Mouse (Mus musculus) liver, embryonic 16.5 days (tissue): ENCODE data around the gene Cel. TPM values are rescaled to one million over a fixed set of nuclear protein-coding genes. Genes with fewer than 3 reads are reported as not detected.
A peak's percentile ranks its signal among the peaks of the same experiment; 100 is the strongest.

ENCODE experiments used
- ATAC-seq: fragments of 200-750 bp; cut with Nextera tagmentation; 2 replicates; pipeline ENCODE4 v1.8.0; 2017; ENCODE audit warnings: low read depth, mild to moderate bottlenecking, moderate number of reproducible peaks, moderate library complexity
- H3K27ac ChIP-seq: fragments of 300-500 bp; sonication (generic); 2 replicates; pipeline ENCODE4 v1.5.1; 2014; ENCODE audit warnings: mild to moderate bottlenecking, low read length
- H3K27me3 ChIP-seq: fragments of 300-500 bp; sonication (generic); 2 replicates; pipeline ENCODE4 v1.6.1; 2014; ENCODE audit warnings: low read depth, low read length, mixed read lengths; ENCODE audit not compliant: control insufficient read depth, insufficient read depth
- H3K36me3 ChIP-seq: fragments of 300-500 bp; sonication (generic); 2 replicates; pipeline ENCODE4 v1.6.1; 2014; ENCODE audit warnings: mild to moderate bottlenecking; ENCODE audit not compliant: control insufficient read depth, insufficient read depth
- H3K4me1 ChIP-seq: fragments of 300-500 bp; sonication (generic); 2 replicates; pipeline ENCODE4 v1.6.1; 2014; ENCODE audit warnings: low read depth, low read length, mixed read lengths; ENCODE audit not compliant: control insufficient read depth
- H3K4me2 ChIP-seq: fragments of 300-500 bp; sonication (generic); 2 replicates; pipeline ENCODE4 v1.6.1; 2014; ENCODE audit warnings: low read depth, low read length, mixed read lengths
- H3K4me3 ChIP-seq: fragments of 300-500 bp; sonication (generic); 2 replicates; pipeline ENCODE4 v1.5.1; 2014; ENCODE audit warnings: low read depth, mild to moderate bottlenecking, low read length
- H3K9ac ChIP-seq: fragments of 300-500 bp; sonication (generic); 2 replicates; pipeline ENCODE4 v1.6.1; 2014; ENCODE audit warnings: low read depth, low read length
- H3K9me3 ChIP-seq: fragments of 300-500 bp; sonication (generic); replicated peaks from 2 replicates; pipeline ENCODE4 v1.6.1; 2016; ENCODE audit warnings: low read length; ENCODE audit not compliant: control insufficient read depth
- WGBS: fragments of 180-500 bp; shearing (Covaris S2); extraction: QIAGEN DNeasy Blood & Tissue Kit; methylation state at CpG from one replicate; pipeline ENCODE4 v1.1.7; 2014; ENCODE audit not compliant: insufficient replicate concordance; 5-methylcytosine and 5-hydroxymethylcytosine counted together
- polyA plus RNA-seq: library from polyadenylated mRNA; unstranded; fragments of >200 nt; fragmentation: Nextera tagmentation; extraction: Ambion mirVana; gene quantifications from 2 replicates; pipeline ENCODE4 v1.2.1, GENCODE M21; 2015

The Cel gene
- polyA plus RNA-seq, 1 experiment from 2014 or later: 9.7 TPM

DNA sequence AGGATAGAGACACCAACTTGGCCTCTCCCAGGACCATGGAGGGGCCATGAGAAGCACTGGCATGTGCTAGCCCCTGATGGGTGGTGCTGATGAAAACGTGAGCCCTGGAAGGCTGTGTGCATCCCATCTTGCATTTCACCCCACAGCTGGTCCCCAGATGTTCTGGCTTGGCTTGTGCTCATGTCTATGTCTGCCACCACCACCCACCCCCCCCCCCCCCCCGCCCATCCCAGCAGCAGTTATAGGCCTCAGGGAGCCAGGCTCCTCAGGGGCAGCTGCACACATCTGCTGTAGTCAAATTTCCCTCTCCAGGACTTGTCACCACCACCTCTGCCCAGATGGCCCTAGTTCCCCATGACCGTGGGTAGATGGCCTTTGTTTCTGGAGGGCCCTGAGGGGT is 6.7 kb upstream of the Cel start:
- Histone ChIP-seq H3K4me3 (no peak overlapping the region), H3K4me1 (no peaks in the 10 kb centered on the region), H3K27me3 (no peaks in the 10 kb centered on the region), H3K9me3 (no peaks in the 10 kb centered on the region), H3K36me3 (peaks cover 33% of the 10 kb centered on the region), H3K27ac (no peak overlapping the region), H3K4me2 (no peak overlapping the region), H3K9ac (no peak overlapping the region)
- ATAC-seq: no peak
- 85% methylated on average over 2 of the region's 3 CpGs for WGBS

DNA sequence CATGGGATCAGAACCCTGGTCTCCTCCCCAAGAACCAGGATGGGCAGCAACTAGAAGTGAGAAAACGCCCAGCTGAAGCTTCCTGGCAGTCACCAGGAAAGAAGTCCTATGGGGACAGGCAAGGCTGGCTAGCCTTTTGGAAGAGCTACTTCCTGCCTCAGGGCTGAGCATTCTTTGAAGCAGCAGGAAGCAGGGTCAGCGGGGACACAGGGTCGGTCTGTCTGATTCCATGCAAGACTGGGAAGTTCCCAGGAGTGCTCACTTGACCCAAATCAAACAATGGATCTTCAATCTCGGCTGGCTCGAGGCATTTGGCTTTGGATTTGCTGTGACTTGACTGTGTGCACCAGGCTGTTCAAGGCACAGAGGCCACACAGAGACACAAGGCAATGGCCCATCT is 3.3 kb upstream of the Cel start:
- Histone ChIP-seq H3K36me3 (peaks cover 11% of the 10 kb centered on the region), H3K4me1 (no peaks in the 10 kb centered on the region), H3K9ac (no peak overlapping the region), H3K4me3 (no peak overlapping the region), H3K27ac (no peak overlapping the region), H3K27me3 (no peaks in the 10 kb centered on the region), H3K9me3 (no peaks in the 10 kb centered on the region), H3K4me2 (no peak overlapping the region)
- 64% methylated on average over 5 of the region's 5 CpGs for WGBS
- no peak for ATAC-seq

DNA sequence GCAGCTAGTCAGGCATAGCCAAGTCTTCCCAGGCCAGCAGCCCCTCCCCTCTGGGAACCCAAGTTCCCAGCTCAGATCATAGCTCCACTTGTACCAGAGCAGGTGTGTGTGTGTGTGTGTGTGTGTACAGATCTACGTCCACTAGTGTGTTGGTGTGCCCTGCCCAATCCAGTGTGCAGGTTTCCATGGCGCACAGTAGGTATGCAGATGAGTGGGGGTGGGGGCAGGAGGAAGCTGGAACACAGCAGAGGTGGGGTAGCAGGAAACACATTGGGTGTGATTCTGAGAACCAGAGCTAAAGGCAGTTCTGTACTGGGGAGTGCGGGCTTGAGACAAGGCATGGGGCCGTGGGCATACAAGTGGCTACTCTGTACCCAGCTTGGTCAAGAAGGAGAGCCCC is 1.2 kb upstream of the Cel start:
- ATAC-seq: no peak
- H3K27ac ChIP-seq: no peak overlapping the region
- no peak overlapping the region for H3K4me3 ChIP-seq
- whole genome bisulfite sequencing: 76% methylated on average over 4 of the region's 4 CpGs
- H3K9me3 ChIP-seq: no peaks in the 10 kb centered on the region
- no peaks in the 10 kb centered on the region for H3K4me1 ChIP-seq
- H3K9ac ChIP-seq: no peak overlapping the region
- H3K36me3 ChIP-seq: peaks cover 3% of the 10 kb centered on the region
- H3K4me2 ChIP-seq: no peak overlapping the region
- H3K27me3 ChIP-seq: no peaks in the 10 kb centered on the region

DNA sequence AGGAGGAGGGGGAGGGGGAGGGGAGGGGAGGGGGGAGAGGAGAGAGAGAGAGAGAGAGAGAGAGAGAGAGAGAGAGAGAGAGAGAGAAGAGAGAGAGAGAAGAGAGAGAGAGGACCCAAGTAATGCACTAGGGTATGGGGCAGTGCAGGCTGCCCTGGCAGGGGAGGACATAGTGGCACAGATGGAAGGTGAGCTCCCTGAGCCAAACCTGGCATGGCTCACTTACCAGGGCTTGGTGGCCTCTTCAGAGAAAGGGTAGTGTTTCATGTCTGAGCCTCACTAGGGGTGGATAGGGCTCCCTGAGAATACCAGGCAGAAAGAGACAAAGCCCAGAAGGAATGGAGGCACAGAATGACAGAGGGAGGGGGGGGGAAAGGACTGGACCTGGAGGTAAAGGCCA is 627 bp upstream of the Cel start:
- Histone ChIP-seq H3K4me3 (no peak overlapping the region), H3K9me3 (no peaks in the 10 kb centered on the region), H3K36me3 (peaks cover 3% of the 10 kb centered on the region), H3K4me1 (no peaks in the 10 kb centered on the region), H3K4me2 (no peak overlapping the region), H3K9ac (no peak overlapping the region), H3K27ac (no peak overlapping the region), H3K27me3 (no peaks in the 10 kb centered on the region)
- ATAC-seq: no peak

DNA sequence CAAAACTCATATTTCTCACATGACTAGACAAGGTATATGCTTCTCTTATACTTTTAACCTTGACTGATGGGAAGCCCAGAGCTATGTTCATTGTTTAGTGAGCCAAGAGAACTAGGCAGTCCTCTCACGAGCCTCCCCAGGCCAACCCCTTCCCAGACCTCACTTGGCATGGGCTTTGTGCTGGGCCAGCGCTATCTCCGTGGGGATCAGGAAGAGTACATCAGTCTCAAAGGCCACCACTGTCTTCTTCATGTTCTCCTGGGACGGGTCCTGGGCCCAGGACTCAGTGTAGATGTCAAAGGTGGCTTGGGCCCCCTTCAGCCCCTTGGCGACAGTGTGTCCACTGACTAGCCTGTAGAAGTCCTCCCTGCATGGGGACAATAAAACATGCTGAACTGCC is 5.8 kb downstream of the Cel start:
- 61% methylated on average over 5 of the region's 5 CpGs for WGBS
- Histone ChIP-seq H3K4me3 (no peak overlapping the region), H3K4me1 (no peaks in the 10 kb centered on the region), H3K27ac (no peak overlapping the region), H3K36me3 (no peaks in the 10 kb centered on the region), H3K4me2 (no peak overlapping the region), H3K27me3 (no peaks in the 10 kb centered on the region), H3K9me3 (no peaks in the 10 kb centered on the region), H3K9ac (no peak overlapping the region)
- ATAC-seq: no peak

DNA sequence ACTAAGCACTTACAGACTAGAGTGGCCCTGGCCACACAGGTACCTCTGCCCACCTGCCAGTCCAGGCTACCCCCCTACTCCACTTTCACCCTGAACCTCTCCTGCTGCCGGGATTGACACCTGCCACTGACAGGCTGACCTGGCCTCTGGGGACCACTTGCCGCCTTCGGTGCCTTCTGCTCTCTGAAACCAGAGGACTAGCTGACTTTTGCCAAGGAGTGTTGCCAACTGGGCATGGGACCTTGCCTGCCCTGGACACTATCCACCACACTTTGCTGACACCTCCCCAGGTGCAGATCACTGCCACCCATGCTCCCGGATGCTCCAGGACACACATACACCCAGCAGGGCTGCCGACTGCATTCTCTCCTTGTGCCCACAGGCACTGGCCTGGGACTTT is 10.9 kb downstream of the Cel start:
- Histone ChIP-seq H3K9me3 (no peaks in the 10 kb centered on the region), H3K27me3 (no peaks in the 10 kb centered on the region), H3K9ac (no peak overlapping the region), H3K4me3 (no peak overlapping the region), H3K4me2 (no peak overlapping the region), H3K4me1 (no peaks in the 10 kb centered on the region), H3K27ac (no peak overlapping the region), H3K36me3 (no peaks in the 10 kb centered on the region)
- WGBS: 81% methylated on average over 5 of the region's 5 CpGs
- no peak for ATAC-seq

DNA sequence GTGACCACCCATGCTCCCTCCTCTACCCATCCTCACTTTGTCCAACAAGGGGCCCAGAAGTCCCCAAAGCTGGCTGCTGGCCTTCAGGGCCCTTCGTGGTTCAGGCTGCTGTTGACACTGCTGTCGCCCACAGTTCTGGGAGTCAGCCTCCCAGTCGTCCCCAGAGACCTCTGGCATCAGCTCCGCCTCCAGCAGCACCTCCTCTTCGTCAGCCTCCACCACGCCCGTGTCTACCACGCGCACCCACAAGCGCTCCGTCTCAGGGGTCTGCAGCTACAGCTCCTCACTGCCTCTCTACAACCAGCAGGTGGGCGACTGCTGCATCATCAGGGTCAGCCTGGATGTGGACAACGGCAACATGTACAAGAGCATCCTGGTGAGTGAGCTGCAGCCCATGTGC is 14.0 kb downstream of the Cel start:
- Histone ChIP-seq H3K27ac (no peak overlapping the region), H3K27me3 (no peaks in the 10 kb centered on the region), H3K4me3 (no peak overlapping the region), H3K4me1 (no peaks in the 10 kb centered on the region), H3K9ac (no peak overlapping the region), H3K4me2 (no peak overlapping the region), H3K36me3 (no peaks in the 10 kb centered on the region), H3K9me3 (no peaks in the 10 kb centered on the region)
- WGBS: 67% methylated on average over 13 of the region's 13 CpGs
- ATAC-seq: no peak

DNA sequence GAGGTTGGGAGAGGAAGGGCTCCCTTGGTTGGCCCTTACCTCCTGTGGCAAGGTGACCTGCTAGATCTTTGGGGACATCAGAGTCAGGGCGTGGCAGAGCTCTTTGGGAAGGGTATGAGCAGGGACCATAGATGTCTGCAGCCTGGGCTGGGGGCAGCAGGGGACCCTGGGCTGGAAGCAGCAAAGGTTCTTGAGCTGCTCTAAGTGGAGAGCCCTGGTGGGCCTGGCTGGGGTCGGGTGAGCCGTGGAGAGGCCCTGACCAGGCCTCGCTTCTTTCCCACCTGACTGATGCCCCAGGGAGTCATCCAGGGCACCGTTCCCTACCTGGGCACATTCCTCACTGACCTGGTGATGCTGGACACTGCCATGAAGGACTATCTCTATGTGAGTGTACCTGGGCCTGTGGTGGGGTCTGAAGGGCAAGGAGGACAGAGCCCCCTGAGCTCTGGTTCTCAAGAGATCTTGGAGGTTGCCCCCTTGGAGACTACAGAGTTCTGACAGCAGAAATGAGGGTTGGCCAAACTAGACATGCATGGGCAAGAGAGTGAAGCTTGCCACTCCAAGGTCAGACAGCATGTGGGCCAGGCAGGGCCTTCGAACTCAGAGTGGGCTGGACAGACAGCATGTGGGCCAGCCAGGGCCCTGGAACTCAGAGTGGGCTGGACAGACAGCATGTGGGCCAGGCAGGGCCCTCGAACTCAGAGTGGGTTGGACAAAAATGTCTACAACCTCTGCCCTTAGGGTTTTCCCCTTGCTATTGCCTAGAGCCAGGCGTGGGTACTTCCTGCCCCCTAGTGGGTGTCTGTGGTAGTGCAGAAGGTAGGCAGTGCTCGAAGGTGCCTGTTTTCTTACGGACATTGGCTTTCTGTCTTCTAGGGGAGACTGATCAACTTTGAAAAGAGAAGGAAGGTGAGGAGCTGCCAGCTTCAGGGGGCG is 15.7 kb downstream of the Cel start:
- no peak overlapping the region for H3K9ac ChIP-seq
- no peak overlapping the region for H3K4me3 ChIP-seq
- H3K27ac ChIP-seq: no peak overlapping the region
- no peaks in the 10 kb centered on the region for H3K36me3 ChIP-seq
- no peak overlapping the region for H3K4me2 ChIP-seq
- WGBS: 35% methylated on average over 11 of the region's 11 CpGs
- H3K27me3 ChIP-seq: no peaks in the 10 kb centered on the region
- ATAC-seq: peak; percentile 41; the same call in 1 of the 2 replicates
- no peaks in the 10 kb centered on the region for H3K9me3 ChIP-seq
- no peaks in the 10 kb centered on the region for H3K4me1 ChIP-seq

DNA sequence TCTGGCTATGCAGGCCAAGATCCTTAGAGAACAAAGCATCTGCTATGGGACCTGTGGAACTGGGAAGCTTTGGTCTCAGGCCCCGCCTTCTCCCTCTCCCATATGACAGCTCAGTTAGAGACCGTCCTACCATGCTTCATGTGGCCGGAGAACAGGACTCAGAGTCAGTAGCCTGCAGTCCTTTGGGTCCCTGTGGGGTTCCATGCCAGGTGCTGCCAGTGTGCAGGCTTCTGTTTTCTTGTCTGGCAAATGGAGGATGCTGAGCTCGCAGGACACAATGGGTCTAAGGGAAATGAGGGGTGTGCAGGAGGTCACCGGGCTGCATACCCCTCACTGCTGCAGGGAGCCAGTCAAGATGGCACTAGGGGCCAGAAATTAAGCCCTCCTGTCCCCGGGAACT is 16.6 kb downstream of the Cel start:
- Histone ChIP-seq H3K9me3 (no peaks in the 10 kb centered on the region), H3K4me2 (no peak overlapping the region), H3K36me3 (no peaks in the 10 kb centered on the region), H3K9ac (no peak overlapping the region), H3K4me3 (no peak overlapping the region), H3K4me1 (no peaks in the 10 kb centered on the region), H3K27me3 (no peaks in the 10 kb centered on the region), H3K27ac (no peak overlapping the region)
- 58% methylated on average over 6 of the region's 6 CpGs for WGBS
- no peak for ATAC-seq
